Mouse (Mus musculus) mesoderm, embryonic 11.5 days (tissue): ENCODE measurements around the gene Mtmr12.

Source experiments
- DNase-seq: peaks from one replicate; pipeline ENCODE4 v3.0.0-alpha.2; 2012; ENCODE audit warnings: low read depth, low spot score

Mtmr12 gene

DNA sequence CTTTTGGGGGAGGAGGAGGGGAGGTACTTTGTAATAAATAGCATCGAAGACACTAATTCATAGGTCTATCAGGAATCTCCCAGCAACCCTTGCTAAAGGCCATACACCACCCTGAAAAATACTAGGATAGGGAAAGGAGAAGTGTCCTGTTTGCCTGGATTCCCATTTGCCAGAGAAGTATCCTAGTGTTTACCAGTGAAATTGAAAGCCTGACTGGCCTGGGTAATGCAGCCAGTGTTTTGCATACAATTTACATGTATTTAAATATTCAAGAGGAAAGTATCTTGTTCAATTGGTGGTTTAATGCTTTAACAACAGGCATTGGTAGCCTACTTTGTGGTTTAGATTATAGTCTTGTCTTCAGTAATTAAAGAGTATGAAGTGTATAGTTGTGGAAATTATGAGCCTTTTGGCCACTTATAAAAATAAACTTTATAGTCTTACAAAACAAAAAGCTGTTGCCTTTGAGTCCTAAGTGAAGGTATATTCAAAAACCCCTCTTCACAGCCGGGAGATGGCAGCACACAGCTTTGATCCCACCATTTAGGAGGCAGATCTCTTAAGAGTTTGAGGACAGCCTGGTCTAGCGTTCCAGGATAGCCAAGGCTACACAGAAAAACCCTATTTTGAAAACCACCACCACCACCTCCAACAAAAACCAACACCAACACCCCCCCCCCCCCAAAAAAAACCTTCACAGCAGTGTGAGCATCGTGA, 69.4 kb downstream of the Mtmr12 start:
- DNase-seq = no peak

DNA sequence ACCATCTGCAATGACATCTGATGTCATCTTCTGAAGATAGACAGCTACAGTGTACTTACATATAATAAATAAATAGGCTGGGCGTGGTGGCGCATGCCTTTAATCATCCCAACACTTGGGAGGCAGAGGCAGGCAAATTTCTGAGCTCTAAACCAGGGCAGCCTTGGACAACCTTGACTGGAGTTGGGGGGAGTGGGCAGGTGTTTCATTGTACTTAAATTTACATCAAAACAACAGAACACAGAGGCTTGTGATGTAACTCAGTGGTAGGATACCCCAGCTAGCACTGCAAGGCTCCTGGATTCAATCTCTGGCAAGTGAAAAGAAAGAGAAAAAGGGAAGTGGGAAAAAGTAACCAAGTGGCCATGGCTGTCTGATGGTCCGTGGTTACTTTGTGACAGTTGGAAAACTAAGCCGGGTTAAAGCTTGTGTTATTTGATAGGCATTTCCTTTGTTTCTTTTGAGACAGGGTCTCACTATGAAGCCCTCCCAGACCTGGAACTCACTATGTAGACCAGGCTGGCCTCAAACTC, 70.3 kb downstream of the Mtmr12 start:
- no peak for DNase-seq

DNA sequence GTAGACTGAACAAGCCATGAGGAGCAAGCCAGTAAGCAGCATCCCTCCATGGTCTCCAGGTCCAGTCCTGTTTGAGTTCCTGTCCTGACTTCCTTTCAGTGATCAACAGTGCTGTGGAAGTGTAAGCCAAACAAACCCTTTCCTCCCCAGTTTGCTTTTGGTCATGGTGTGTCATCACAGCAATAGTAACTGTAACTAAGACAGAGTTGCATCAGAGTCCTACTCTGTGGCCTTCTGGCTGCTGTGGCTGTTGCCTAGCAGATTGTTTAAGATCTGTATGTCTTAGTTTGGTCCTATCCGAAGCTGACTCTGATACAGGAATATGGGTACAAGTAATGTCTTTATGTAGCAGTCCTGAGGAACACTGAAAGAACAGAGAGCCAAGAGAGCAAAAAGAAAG, 75.0 kb downstream of the Mtmr12 start:
- no peak for DNase-seq

DNA sequence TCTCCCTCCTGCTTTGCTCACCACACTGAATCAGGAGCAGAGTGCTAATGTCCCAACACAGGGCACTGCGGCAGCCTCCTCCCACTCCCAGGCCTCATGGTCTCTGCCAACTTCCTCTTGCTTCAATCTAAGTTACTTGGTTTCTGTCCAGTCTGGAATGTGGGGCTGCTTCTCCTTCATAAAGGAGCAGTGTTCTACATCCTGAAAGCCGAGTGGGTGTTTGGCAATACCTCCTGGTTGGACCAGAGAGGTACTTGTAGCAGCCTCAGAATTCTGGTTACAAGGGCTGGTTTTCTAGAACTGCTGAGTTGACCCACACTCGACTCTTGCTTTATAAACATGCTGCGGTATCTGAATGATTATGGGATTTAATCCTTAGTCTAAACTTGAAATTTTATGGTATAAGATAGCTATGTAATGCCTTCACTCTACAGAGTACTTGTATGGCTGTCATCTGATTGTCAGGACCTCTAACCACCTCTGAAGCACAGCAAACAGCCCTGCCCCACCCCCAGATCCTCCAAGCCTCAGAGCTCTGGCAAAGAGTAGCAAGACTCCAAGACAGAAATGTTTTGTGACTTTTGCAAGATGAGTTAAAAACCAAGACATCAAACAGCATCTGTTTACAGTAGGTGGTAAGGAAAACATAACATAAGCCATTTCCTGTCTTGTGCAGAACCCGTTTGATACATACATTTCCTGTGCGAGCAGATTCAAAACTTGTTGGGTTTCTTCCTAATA, 80.1 kb downstream of the Mtmr12 start:
- no peak for DNase-seq

DNA sequence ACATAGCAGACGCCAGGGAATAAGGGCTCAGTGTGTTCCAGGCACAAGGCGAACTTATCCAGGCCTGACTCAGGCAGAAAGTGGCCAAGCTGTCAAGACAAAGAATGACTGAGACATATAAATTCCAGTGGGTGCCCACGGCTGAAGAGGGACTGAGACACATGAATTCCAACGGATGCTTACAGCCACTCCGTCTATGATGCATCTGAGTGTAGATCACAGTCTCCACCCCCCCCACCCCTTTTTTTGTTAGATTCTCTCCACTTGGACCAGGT, 80.6 kb downstream of the Mtmr12 start:
- no peak for DNase-seq

DNA sequence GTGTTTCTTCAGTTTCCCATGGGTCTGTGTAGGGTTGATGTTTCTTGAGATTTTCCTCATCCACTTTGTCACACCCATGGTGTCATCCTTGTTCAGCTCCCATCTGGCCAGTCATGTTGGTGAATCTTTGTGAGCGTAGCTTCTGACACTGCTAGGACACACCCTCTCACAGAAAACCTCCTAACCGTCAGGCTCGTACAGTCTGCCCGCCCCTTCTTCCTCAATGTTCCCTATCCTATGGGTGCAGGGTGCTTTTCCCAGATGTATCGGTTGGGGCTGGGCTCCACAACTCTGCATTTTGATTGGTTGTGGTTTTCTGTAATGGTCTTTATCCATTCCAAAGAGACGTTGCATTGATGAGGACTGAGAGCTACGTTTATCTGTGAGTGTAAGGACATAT, 85.5 kb downstream of the Mtmr12 start:
- no peak for DNase-seq

DNA sequence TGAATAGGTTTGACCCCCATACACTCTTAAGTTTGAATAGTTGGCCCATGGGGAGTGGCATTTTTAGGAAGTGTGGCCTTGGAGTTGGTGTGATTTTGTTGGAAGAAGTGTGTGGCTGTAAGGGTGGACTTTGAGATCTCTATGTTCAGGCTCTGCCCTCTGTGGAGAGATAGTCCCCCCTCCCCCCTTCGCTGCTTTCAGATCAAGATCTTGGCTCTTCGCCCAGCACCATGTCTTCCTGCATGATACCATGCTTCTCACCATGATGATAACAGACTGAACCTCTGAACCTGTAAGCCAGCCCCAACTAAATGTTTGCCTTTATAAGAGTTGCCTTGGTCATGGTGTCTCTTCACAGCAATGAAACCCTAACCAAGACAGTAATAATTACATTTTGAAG, 86.9 kb downstream of the Mtmr12 start:
- DNase-seq = no peak

DNA sequence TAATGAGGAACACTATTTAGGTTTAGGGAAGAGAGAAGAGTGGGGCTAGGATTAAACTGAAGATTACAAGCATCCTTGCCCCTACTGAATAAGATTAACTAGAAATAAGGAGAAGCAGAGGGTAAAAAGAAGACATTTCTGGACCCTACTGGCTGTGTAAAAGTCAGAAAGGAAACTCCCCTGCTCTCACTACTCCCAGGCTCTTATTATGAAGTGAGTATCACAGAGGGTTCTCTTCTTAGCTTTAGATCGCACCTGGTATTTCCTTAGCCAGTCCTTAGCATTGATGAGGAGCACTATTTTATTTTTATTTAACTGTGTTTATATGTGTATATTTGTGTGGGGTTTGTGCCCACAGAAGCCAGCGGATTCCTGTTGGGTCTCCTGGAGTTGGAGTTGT, 91.4 kb downstream of the Mtmr12 start:
- no peak for DNase-seq

DNA sequence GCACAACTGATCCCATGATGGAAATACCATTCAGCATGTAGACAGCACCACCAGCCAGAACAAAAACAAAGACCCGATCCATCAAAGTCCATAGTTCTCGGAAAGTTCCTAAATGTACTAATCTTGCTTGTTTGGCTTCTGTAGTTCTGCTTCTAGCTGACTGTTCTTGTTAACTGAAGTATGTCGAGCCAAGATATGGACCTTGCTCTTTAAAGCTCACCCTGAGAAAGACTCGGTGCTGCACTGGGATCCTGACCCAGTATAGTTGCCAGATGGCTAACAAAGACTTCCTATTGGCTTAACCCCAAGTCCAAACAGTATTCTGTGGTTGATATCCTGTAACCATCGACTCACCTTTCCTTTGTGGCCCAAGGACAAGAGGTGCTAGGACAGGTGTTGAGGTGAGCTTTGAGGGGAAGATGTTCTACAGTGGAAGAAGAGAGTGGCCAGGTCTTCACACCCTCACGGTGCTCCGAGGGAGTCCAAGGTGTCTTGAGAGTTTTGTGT, 93.5 kb downstream of the Mtmr12 start:
- DNase-seq = no peak

DNA sequence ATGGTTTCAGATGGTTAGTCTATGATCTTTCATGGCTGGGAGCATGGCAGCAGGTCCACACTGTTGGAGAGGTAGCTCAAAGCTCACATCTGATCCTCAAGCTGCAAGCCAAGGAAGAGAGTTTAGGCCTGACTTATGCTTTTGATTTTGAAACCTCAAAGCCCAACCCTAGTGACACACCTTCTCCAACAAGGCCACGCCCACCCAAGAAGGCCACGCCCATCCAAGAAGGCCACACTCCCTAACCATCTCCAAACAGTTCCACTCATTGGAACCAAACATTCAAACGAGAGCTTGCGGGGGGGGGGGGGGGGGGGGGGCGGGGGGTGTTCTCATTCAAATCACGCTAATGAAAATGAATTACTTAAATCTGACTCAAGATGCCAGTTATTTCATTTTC, 96.9 kb downstream of the Mtmr12 start:
- DNase-seq = no peak

DNA sequence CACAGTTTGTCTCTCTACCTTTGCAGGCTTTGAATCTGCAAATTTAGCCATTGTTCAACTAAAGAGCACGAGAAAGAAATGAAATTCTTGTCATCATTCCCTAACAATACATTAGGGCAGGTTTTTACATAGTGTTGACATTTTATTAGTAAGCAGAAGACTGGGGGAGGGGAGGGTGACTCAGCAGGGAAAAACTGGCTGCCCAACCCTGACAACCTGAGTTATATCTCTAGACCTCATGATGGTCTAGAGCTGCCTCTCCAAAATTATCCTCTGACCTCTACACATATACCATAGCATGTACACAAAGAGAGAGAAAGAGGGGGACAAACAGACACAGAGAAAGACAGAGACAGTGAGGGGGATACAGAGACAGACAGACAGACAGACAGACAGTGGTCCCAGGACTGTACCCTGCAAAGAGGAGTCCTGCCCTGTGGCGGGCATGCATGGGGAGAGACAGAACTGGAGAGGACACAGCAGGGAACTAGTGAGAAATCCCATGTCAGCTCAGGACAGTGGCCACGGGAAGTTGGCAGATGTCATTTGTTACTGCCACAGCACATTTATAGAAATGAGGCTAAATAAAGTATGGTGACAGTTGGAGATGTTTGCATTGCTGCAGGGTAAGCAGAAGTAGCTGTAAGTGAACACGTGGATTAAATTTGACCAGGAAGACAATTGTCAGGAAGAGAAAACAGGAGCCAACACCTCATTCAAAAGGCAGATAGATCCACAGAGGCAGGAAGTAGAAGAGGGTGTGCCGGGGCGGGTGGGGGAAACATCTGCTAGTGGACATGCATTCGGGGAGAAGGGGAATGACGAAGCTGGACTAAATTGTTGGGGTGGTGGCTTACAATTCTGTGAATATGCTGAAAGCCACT, 101.6 kb downstream of the Mtmr12 start:
- DNase-seq = no peak

DNA sequence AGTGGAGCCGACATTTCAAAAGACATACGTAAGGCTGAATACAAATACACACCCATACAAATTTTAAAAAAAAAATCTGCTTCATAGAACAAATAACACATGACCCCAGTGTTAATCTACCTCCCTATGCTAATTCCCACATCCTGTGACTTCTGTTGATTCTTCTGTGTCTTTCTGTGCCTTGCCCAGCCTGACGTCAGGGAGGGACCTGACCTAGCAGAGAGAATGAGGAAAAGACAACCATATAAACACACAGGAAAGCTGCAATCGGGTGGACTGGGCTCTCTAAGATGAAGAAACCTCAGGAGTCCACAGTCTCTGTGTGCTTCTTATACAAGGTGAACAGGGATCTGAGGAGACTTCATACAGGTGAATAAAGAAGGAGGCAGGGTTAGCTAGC, 102.3 kb downstream of the Mtmr12 start:
- DNase-seq = no peak

DNA sequence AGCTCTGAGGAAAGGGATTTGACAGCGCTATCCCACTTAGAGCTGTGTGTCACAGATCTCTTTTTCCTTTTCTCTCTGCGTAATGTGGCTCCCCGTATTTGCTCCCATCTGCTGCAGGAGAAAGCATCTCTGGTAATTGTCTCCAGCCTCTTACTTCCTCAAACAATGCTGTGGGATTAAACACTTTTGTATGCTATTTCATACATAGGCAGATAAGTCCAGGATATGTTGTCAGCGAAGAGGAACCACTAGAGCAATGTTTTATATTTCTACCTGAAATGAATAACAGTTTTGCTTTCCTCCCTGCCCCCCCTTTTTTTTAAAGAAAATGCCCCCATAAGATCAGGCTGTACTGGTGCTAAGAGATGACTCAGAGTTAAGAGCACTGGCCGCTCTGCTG, 103.7 kb downstream of the Mtmr12 start:
- DNase-seq = no peak

DNA sequence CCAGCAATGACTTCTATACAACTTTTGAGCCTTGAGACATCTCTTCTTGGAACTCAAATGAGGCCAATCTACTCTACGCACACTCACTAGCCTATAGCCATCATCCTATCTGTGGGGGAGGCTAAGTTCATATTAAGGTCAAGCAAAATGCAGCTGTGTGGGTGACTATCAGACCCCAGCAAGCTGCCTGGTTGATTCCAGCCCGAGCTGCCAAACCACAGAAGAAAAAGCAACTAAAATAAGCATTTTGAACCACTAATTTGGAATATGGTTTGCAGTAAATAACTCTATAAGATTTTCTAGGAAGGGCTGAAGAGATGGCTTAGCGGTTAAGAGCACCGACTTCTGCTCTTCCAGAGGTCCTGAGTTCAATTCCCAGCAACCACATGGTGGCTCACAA, 105.8 kb downstream of the Mtmr12 start:
- DNase-seq = no peak

DNA sequence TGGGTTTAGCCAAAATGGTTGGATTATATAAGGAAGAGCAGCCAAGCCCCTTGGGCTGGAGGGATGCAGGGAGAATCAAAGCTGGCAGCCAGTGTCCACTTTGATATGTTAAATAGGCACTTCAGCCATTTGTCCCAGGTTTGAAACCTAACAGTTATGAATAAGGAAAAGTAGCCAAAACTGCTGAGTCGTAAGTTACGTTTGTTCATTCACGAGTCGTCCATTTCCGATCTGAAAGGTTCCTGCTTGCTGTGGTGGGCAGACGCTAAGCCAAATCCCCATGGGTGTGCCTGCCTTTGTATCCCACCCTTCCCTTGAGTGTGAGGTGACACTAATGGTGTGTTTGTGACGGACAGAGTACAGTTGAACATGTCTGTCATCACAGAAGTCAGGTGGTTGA, 106.6 kb downstream of the Mtmr12 start:
- DNase-seq = no peak

DNA sequence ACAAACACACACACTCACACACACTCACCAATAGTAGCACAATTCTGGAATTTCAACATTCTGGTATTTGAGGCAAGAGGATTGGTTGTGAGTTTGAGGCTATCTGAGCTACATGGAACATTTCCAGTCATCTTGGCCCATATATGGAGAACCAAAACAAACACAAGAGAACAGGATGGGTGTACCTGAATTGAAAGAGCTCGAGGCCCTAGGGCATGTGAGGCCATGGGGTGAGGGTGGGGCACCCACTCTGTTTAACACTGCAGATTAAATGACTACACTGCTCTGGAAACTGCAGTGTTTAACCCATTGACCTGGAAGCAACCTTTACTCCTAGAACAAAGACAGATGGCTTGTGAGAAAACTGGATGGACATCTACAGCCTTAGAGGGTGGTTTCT, 108.4 kb downstream of the Mtmr12 start:
- no peak for DNase-seq

DNA sequence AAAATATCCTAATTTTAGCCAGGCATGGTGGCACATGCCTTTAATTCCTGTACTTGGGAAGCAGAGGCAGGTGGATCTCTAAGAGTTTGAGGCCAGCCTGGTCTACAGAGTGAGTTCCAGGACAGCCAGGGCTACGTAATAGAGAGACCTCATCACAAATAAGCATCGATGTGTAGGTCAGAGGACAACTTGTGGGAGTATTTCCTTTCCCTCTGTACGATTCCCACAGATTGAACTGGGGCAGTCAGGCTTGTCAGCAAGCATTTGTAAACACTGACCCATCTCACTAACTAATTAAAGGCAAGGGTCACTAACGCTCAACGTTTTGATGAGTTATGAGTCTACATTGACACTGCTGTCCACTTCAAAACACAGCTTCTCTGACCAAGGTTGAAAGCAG, 109.8 kb downstream of the Mtmr12 start:
- DNase-seq = no peak

DNA sequence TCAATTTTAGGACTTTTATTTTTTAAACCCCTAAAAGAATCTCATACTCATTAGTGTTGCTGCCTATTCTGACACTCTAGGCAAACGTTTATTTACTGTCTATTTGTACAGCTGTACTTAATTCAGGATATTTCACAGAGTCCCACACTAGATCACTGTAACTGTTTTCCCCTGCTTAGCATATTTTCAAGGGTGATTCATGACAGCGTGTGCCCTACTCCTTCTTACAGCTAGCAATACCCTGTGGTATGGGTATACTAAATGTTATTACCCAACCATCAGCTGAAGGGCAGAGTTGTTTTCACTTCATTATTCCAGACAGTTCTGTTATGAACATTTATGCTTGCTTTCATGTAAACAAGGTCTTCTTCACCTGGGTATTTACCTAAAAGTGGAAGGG, 111.2 kb downstream of the Mtmr12 start:
- DNase-seq = no peak

DNA sequence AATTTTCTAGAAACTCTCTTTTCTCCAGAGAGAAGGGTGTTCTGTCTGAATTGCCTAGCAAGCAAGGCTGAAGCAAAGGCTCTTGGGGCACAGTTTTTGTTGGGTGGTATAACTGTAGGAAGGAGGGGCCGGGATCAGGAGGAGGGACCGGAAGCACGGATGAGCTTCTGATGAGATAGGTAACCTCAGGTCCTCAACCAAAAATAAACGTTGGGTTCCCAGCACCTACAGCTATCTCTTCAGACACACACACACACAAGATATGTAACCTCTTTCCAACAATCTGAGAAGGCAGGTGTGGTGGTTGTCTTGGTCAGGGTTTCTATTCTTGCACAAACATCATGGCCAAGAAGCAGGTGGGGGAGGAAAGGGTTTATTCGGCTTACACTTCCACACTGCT, 112.5 kb downstream of the Mtmr12 start:
- no peak for DNase-seq

DNA sequence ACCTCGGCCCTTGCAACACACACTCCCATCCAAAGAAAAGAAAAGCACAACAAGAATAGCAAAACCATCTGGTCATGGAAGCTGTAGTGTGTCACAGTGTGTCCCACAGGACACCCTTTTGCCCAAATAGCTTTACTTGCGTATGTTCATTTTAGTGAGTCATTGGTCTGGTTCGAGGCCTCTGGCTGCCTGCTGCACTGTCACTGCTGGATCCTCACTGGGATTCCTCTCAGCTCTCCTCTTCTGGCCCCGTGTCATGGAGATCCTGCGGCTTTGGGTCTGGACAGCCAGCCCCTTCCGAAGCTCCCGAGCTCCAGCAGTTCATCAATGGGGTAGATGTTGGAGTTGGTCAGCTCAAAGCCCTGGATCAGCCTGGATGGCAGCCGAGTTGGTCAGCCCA, 113.6 kb downstream of the Mtmr12 start:
- no peak for DNase-seq

DNA sequence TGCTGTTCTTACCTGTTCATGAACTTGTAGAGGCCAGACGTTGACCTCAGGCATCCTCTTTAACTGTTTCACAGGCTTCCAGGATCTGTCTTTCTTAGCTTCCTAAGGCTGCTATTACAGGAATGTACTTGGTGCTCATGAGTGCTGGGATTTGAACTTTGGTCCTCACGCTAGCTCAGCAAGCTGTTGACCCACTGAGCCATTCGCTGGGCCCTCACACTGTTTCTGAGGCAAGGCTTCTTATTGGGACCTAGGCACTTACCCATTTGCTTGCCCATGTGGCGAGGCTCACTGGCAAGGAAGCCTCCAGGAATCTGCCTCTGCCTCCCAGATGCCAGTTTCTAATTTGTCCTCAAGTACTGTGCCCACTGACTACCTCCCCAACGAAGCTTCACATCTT, 115.1 kb downstream of the Mtmr12 start:
- no peak for DNase-seq

DNA sequence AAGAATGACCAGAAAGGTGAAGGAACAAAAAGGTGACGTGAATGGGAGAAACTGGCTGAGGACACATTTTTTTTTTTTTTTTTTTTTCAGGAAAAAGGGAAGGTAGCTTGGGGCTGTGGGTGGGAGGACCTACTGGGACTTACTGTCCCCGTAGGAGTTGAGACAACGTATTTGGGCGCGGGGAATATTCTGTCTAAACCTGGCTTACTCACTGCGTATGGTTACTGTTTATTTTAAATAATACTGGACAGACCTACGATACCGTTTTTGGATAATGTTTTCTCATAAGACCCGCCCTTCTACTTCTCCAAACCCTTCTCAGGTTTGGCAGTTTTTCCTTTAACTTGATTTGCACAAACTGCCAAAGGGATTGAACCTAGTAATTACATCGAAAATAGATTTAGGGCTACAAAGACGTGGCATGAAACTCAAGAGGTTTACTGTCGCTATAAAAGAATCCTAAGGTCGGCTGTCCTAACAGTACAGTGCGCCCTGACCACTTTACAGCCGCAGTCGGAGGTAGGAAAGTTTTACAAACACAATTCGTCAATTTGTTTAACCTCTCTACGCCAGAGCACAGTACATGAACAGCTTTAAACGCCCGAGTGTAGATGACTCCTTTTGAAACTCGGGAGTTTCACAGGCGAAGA, 115.7 kb downstream of the Mtmr12 start:
- DNase-seq = no peak
